In genomic region chr17:83526624-83527532, GRCm38 (mm10) we compare ENCODE assay signal across 8 mouse cellular contexts. TPM values are rescaled to one million over a fixed set of nuclear protein-coding genes. Genes with fewer than 3 reads are reported as not detected.
DNase-seq lines count a peak whose midpoint lies in the region; ATAC-seq lines count a peak whose summit lies in the region.

No protein-coding gene starts in this region.

- 0 out of 2 replicates have a peak overlapping the region, but pooled peaks have one; percentile 28 for H3K27ac ChIP-seq in forebrain, embryonic 11.5 days (ENCODE audit: low read depth, low read length)
- H3K27ac ChIP-seq in hindbrain, embryonic 13.5 days: peak overlapping the region; percentile 60; the same call in 1 of the 2 replicates
- peak overlapping the region; percentile 76 for H3K27ac ChIP-seq in liver, embryonic 12.5 days

- 16% methylated on average over 13 of the region's 13 CpGs for WGBS in forebrain, embryonic 11.5 days
- 21% methylated on average over 13 of the region's 13 CpGs for WGBS in hindbrain, embryonic 13.5 days
- 28% methylated on average over 13 of the region's 13 CpGs for WGBS in liver, embryonic 12.5 days (ENCODE audit: insufficient replicate concordance)

- ATAC-seq in forebrain, embryonic 11.5 days (replicated peaks; ENCODE audit: low FRiP score): peak; percentile 89
- ATAC-seq in hindbrain, embryonic 13.5 days (ENCODE audit: low FRiP score): peak; percentile 81
- peak; percentile 83 for ATAC-seq in liver, embryonic 12.5 days
- peak; percentile 69 for ATAC-seq in monocyte, adult 5-6 weeks (replicated peaks; ENCODE audit: insufficient number of reproducible peaks, low FRiP score, low TSS enrichment, poor library complexity, severe bottlenecking)

- H3K9me3 ChIP-seq in forebrain, embryonic 11.5 days (ENCODE audit: control insufficient read depth, low read length): no peaks in the 10 kb centered on the region
- H3K9me3 ChIP-seq in hindbrain, embryonic 13.5 days: no peaks in the 10 kb centered on the region
- no peaks in the 10 kb centered on the region for H3K9me3 ChIP-seq in liver, embryonic 12.5 days (replicated peaks)

- no peak overlapping the region for H3K4me3 ChIP-seq in forebrain, embryonic 11.5 days (ENCODE audit: low read depth, low read length)
- H3K4me3 ChIP-seq in hindbrain, embryonic 13.5 days: no peak overlapping the region
- H3K4me3 ChIP-seq in liver, embryonic 12.5 days: peak overlapping the region; percentile 45

- DNase-seq in 416B (ENCODE audit: low read depth): peak; percentile 34
- DNase-seq in Muller cell, postnatal 12 days (ENCODE audit: inconsistent ontology term): peak; percentile 29
- DNase-seq in forebrain, embryonic 11.5 days (ENCODE audit: low spot score): peak; percentile 82
- DNase-seq in left cerebral cortex, postnatal 25 days (ENCODE audit: low spot score in 2 of 2): no peak
- no peak for DNase-seq in layer of hippocampus, postnatal 25 days (ENCODE audit: extremely low spot score in 1 of 2, low spot score in 1 of 2)

- no peaks in the 10 kb centered on the region for H3K36me3 ChIP-seq in forebrain, embryonic 11.5 days (ENCODE audit: control insufficient read depth, insufficient read depth, low read length)
- no peaks in the 10 kb centered on the region for H3K36me3 ChIP-seq in hindbrain, embryonic 13.5 days
- no peaks in the 10 kb centered on the region for H3K36me3 ChIP-seq in liver, embryonic 12.5 days

- intact Hi-C loops in left cerebral cortex, postnatal 25 days (cut with DNase I): no loop called here

- no peaks in the 10 kb centered on the region; the same call in 1 of the 2 replicates for H3K27me3 ChIP-seq in forebrain, embryonic 11.5 days (ENCODE audit: control insufficient read depth, insufficient read depth, low read length)
- H3K27me3 ChIP-seq in hindbrain, embryonic 13.5 days: 0 out of 2 replicates have a peak, but pooled peaks cover 3% of the 10 kb centered on the region
- H3K27me3 ChIP-seq in liver, embryonic 12.5 days (replicated peaks): no peaks in the 10 kb centered on the region

- peaks cover 20% of the 10 kb centered on the region for H3K4me1 ChIP-seq in forebrain, embryonic 11.5 days (replicated peaks; ENCODE audit: control insufficient read depth, insufficient read depth, low read length)
- H3K4me1 ChIP-seq in hindbrain, embryonic 13.5 days (replicated peaks): peaks cover 34% of the 10 kb centered on the region
- peaks cover 44% of the 10 kb centered on the region for H3K4me1 ChIP-seq in liver, embryonic 12.5 days

- H3K4me2 ChIP-seq in forebrain, embryonic 11.5 days (ENCODE audit: low read depth, low read length, severe bottlenecking): peak overlapping the region; percentile 38; the same call in 1 of the 2 replicates
- H3K4me2 ChIP-seq in hindbrain, embryonic 13.5 days: peak overlapping the region; percentile 36
- peak overlapping the region; percentile 78 for H3K4me2 ChIP-seq in liver, embryonic 12.5 days

- no peak overlapping the region for H3K9ac ChIP-seq in forebrain, embryonic 11.5 days (ENCODE audit: low read length)
- 0 out of 2 replicates have a peak overlapping the region, but pooled peaks have one; percentile 9 for H3K9ac ChIP-seq in hindbrain, embryonic 13.5 days
- H3K9ac ChIP-seq in liver, embryonic 12.5 days: peak overlapping the region; percentile 65

RNA-seq across cellular contexts. Expression of gene Cox7a2l, which starts 9.7 kb away (rescaled TPM):
- polyA plus RNA-seq in forebrain, embryonic 11.5 days (2014; fragmentation: Nextera tagmentation; extraction: Ambion mirVana): 141 and 155 TPM in 2 replicates
- polyA plus RNA-seq in hindbrain, embryonic 13.5 days (2015; fragmentation: Nextera tagmentation; extraction: Ambion mirVana): 188 and 192 TPM in 2 replicates
- 87.2 and 90.9 TPM in 2 replicates for polyA plus RNA-seq in liver, embryonic 12.5 days (2016; fragmentation: Nextera tagmentation; extraction: Ambion mirVana)
- 273 to 460 TPM (median 440 TPM) in 3 replicates for total RNA-seq in monocyte, adult 5-6 weeks (2017)
- total RNA-seq in left cerebral cortex, postnatal 25 days (2021): 100 to 1,000 TPM; 165 to 177 TPM
- total RNA-seq in layer of hippocampus, postnatal 25 days (2021): 100 to 1,000 TPM; 178 to 199 TPM

Comparison
In these comparisons a context has a peak if more than half of its experiments do, and no peak if none do; other contexts are left out.
1. DNase-seq: peak in 416B (single experiment), Muller cell, postnatal 12 days (single experiment) and forebrain, embryonic 11.5 days (single experiment); none in left cerebral cortex, postnatal 25 days (0 of 2) and layer of hippocampus, postnatal 25 days (0 of 2).
2. Peak in every context shown above with its lines, with median percentiles within 50 percentile points of each other: ATAC-seq, H3K27ac ChIP-seq and H3K4me2 ChIP-seq.